Mouse (Mus musculus) lung, adult 2 months (tissue): ENCODE results near the gene U2af1.

ENCODE experiments used
- CTCF ChIP-seq: fragments of 200-500 bp; IDR thresholded peaks from 2 replicates; pipeline ENCODE4 v1.5.1; 2011; ENCODE audit warnings: mild to moderate bottlenecking, low read length, control low read depth; ENCODE audit not compliant: insufficient read depth
- POLR2A ChIP-seq: fragments of 200-500 bp; IDR thresholded peaks from 2 replicates; pipeline ENCODE4 v1.6.1; 2011; ENCODE audit warnings: low read depth, mild to moderate bottlenecking, control low read depth, low read length, borderline replicate concordance; ENCODE audit errors: extremely low read depth

- TF ChIP-seq CTCF = no peak
- no peak for TF ChIP-seq POLR2A
These were observed 5.4 kb downstream of the U2af1 start for GRCm38 (mm10) chr17:31653277-31653676.
